Mouse (Mus musculus) lung, adult 2 months (tissue): ENCODE measurements around the gene Scarf1.

ENCODE experiments used
- CTCF ChIP-seq: fragments of 200-500 bp; IDR thresholded peaks from 2 replicates; pipeline ENCODE4 v1.5.1; 2011; ENCODE audit warnings: mild to moderate bottlenecking, low read length, control low read depth; ENCODE audit not compliant: insufficient read depth
- POLR2A ChIP-seq: fragments of 200-500 bp; IDR thresholded peaks from 2 replicates; pipeline ENCODE4 v1.6.1; 2011; ENCODE audit warnings: low read depth, mild to moderate bottlenecking, control low read depth, low read length, borderline replicate concordance; ENCODE audit errors: extremely low read depth

DNA sequence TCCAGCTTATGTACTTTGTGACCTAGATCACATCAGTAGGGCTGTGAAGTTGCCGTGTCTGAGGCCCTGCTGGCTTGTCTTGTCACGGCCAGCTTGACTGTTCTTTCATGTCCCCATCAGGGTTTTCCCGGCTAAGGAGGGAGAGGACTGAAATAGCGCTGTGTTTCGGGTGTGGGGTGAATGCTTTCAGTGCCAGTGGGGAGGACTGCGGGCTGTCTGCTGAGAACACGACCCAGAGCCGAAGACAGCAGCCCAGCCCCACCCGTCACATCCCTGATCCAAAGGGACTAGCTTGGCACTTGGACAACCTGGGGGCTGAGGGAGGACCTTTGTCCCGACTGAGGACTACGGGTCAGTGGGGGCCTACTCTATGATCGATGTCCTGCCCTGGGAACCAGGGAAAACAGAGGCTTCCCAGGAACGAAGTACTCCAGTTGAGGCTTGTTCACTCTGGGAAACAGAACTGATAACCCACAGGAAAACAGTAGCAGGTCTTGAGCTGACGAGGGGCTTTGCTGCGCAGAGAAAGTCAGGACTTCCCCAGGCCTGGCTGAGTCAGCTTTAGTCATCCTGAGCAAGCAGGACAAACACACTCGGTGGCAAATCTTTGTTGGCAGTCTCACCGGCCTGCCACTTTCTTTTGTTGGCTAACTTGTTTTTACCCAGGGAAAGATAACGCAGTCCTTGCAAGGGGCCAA is 50.7 kb downstream of the Scarf1 start:
- TF ChIP-seq CTCF, result no peak
- TF ChIP-seq POLR2A, result no peak
